Mouse (Mus musculus) cerebellum, adult 2 months (tissue): ENCODE results near the gene Eps15l1.

Experiments
- CTCF ChIP-seq: fragments of 200-500 bp; IDR thresholded peaks from 2 replicates; pipeline ENCODE4 v1.5.1; 2011; ENCODE audit warnings: low read depth, mild to moderate bottlenecking, control low read depth, low read length, moderate library complexity, borderline replicate concordance; ENCODE audit not compliant: insufficient read depth
- POLR2A ChIP-seq: fragments of 200-500 bp; IDR thresholded peaks from 2 replicates; pipeline ENCODE4 v1.6.1; 2011; ENCODE audit warnings: low read length, control low read depth, borderline replicate concordance; ENCODE audit not compliant: insufficient read depth

DNA sequence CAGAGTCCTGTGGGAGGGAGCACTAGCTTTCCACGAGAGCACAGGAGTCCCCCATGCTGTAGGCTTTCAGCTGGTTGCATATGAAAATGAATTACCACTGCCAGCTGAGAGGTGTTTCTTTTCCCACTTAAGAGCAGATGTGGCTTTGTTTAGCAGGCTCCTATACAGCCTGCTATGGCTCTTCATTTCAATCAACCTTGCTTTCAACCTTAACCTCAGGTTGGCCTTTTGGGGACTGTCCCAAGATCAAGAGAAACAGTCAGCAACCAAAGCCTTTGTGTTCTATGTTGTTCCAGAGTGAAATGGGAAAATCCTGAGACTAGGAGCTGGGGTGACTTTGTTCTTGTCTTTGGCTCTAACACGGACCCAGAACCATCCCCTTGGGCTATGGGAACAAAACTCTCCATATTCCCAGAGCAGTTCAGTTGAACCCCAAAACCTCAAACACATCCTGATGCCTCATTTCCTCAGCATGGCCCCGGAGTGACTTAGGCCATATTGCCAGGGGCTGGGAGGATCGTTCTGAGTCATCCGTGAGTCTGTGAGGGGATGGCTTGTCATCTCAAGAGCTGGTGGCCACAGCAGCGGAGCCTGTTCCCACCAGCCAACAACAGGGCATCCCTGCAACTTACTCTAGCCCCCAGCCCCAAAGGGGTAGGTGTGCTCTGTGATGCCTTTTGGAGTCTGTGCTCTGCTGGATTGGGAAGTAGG is 90.3 kb downstream of the Eps15l1 start:
- TF ChIP-seq CTCF (no peak), POLR2A (no peak)
